Mouse (Mus musculus) CH12.LX (cell line): ENCODE results near the gene Cabs1. TPM values are rescaled to one million over a fixed set of nuclear protein-coding genes. Genes with fewer than 3 reads are reported as not detected.

Experiments used
- DNase-seq: peaks from one replicate; pipeline ENCODE4 v3.0.0-alpha.2; 2013; ENCODE audit errors: extremely low read depth
- H3K27ac ChIP-seq: 2 replicates; pipeline ENCODE4 v1.5.1; 2012; ENCODE audit warnings: low read depth, mild to moderate bottlenecking, control low read depth, moderate library complexity; ENCODE audit not compliant: insufficient read depth
- H3K27me3 ChIP-seq: replicated peaks from 2 replicates; pipeline ENCODE3; 2012; ENCODE audit warnings: inconsistent platforms
- H3K36me3 ChIP-seq, 2 experiments: replicated peaks in 1 of 2; 2 replicates each; pipeline versions ENCODE3 to v1.6.1; 2012; ENCODE audit warnings: inconsistent platforms in 1 of 2, low read length in 1 of 2, mild to moderate bottlenecking in 1 of 2, mixed read lengths in 1 of 2, moderate library complexity in 1 of 2; ENCODE audit not compliant: control insufficient read depth in 1 of 2, insufficient read depth in 1 of 2
- H3K4me1 ChIP-seq, 2 experiments: 2 replicates each; pipeline ENCODE4 v1.6.1; 2012; ENCODE audit warnings: inconsistent platforms in 1 of 2, moderate library complexity in 1 of 2; ENCODE audit not compliant: insufficient read depth in 2 of 2, control insufficient read depth in 1 of 2
- H3K4me2 ChIP-seq: 2 replicates; pipeline ENCODE4 v1.6.1; 2012; ENCODE audit warnings: low read depth, mild to moderate bottlenecking, control low read depth; ENCODE audit not compliant: poor library complexity, insufficient read depth, severe bottlenecking
- H3K4me3 ChIP-seq, 3 experiments: fragments of 150-350 bp in 1 of 3; sonication (generic) in 1 of 3; replicated peaks in 1 of 3; 2 replicates each; pipeline versions ENCODE3 to v1.5.1; 2011 to 2012; ENCODE audit warnings: low read depth in 2 of 3, low read length in 2 of 3, mild to moderate bottlenecking in 2 of 3, moderate library complexity in 2 of 3, control low read depth in 1 of 3, improper control_type of control experiment in 1 of 3, inconsistent platforms in 1 of 3, mixed read lengths in 1 of 3; ENCODE audit not compliant: poor library complexity in 1 of 3
- H3K79me2 ChIP-seq: replicated peaks from 2 replicates; pipeline ENCODE4 v1.6.1; 2012; ENCODE audit warnings: mild to moderate bottlenecking, moderate library complexity; ENCODE audit not compliant: control insufficient read depth, poor library complexity, insufficient read depth, severe bottlenecking; ENCODE audit errors: extremely low read depth
- H3K9ac ChIP-seq: 2 replicates; pipeline ENCODE4 v1.6.1; 2012; ENCODE audit warnings: low read depth, mild to moderate bottlenecking, control low read depth, moderate library complexity; ENCODE audit not compliant: insufficient read depth
- H3K9me3 ChIP-seq: replicated peaks from 2 replicates; pipeline ENCODE3; 2012; ENCODE audit warnings: low read length, inconsistent platforms, mixed read lengths
- CHD1 ChIP-seq: IDR thresholded peaks from 2 replicates; pipeline ENCODE4 v1.6.1; 2012; ENCODE audit warnings: low read depth, low read length, improper control_type of control experiment, inconsistent platforms
- CHD2 ChIP-seq: IDR thresholded peaks from 2 replicates; pipeline ENCODE4 v1.6.1; 2011; ENCODE audit warnings: low read length, improper control_type of control experiment
- CTCF ChIP-seq, 2 experiments: IDR thresholded peaks in 1 of 2; conservative IDR thresholded peaks in 1 of 2; 2 replicates each; pipeline ENCODE4 v1.5.1; 2011 to 2012; ENCODE audit warnings: low read depth in 2 of 2, low read length in 2 of 2, improper control_type of control experiment in 1 of 2, inconsistent platforms in 1 of 2, mild to moderate bottlenecking in 1 of 2, moderate library complexity in 1 of 2
- E2F4 ChIP-seq: IDR thresholded peaks from 2 replicates; pipeline ENCODE4 v1.6.1; 2011; ENCODE audit warnings: low read depth, low read length, improper control_type of control experiment; ENCODE audit not compliant: insufficient replicate concordance
- ETS1 ChIP-seq: conservative IDR thresholded peaks from 2 replicates; pipeline ENCODE4 v1.6.1; 2012; ENCODE audit warnings: low read depth, mild to moderate bottlenecking, inconsistent platforms, low read length, improper control_type of control experiment, moderate library complexity
- MAFK ChIP-seq: IDR thresholded peaks from 2 replicates; pipeline ENCODE4 v1.6.1; 2011; ENCODE audit warnings: low read length, improper control_type of control experiment; ENCODE audit not compliant: insufficient replicate concordance
- MAX ChIP-seq: IDR thresholded peaks from 2 replicates; pipeline ENCODE4 v1.6.1; 2011; ENCODE audit warnings: low read length, improper control_type of control experiment
- MAZ ChIP-seq: IDR thresholded peaks from 2 replicates; pipeline ENCODE4 v1.6.1; 2012; ENCODE audit warnings: low read depth, mild to moderate bottlenecking, inconsistent platforms, low read length, improper control_type of control experiment, moderate library complexity
- MEF2A ChIP-seq: IDR thresholded peaks from 2 replicates; pipeline ENCODE4 v1.6.1; 2014; ENCODE audit warnings: low read depth, mild to moderate bottlenecking, inconsistent platforms, low read length, improper control_type of control experiment, borderline replicate concordance
- POLR2AphosphoS2 ChIP-seq: IDR thresholded peaks from 2 replicates; pipeline ENCODE4 v1.6.1; 2011; ENCODE audit warnings: low read depth, low read length, improper control_type of control experiment
- RAD21 ChIP-seq: IDR thresholded peaks from 2 replicates; pipeline ENCODE4 v1.6.1; 2011; ENCODE audit warnings: low read depth, mild to moderate bottlenecking, low read length, improper control_type of control experiment, moderate library complexity
- SMC3 ChIP-seq: IDR thresholded peaks from 2 replicates; pipeline ENCODE4 v1.6.1; 2011; ENCODE audit warnings: low read depth, low read length, improper control_type of control experiment
- TBP ChIP-seq: conservative IDR thresholded peaks from 2 replicates; pipeline ENCODE4 v1.6.1; 2011; ENCODE audit warnings: low read depth, low read length, improper control_type of control experiment
- USF1 ChIP-seq: IDR thresholded peaks from 2 replicates; pipeline ENCODE4 v1.6.1; 2014; ENCODE audit warnings: low read depth, mild to moderate bottlenecking, inconsistent platforms, low read length, improper control_type of control experiment
- ZC3H11A ChIP-seq: IDR thresholded peaks from 2 replicates; pipeline ENCODE4 v1.6.1; 2012; ENCODE audit warnings: low read depth, mild to moderate bottlenecking, inconsistent platforms, low read length, improper control_type of control experiment
- ZKSCAN1 ChIP-seq: IDR thresholded peaks from 2 replicates; pipeline ENCODE4 v1.6.1; 2012; ENCODE audit warnings: low read depth, inconsistent platforms, low read length, improper control_type of control experiment, borderline replicate concordance
- dilution Hi-C: fragments of 300-500 bp; cut with MboI; formaldehyde crosslinking; loops from 2 replicates; pipeline ENCODE4 v1.14.3; 2020; ENCODE audit warnings: low sequenced_read_pairs; ENCODE audit not compliant: extremely low pct_unique_long_range_greater_than_20kb, extremely low pct_ligation_motif_present
- in situ Hi-C: fragments of 300-500 bp; cut with MboI; formaldehyde crosslinking; loops from 3 replicates; pipeline ENCODE4 v1.14.3; 2019; ENCODE audit warnings: low sequenced_read_pairs, low pct_ligation_motif_present, low pct_unique_long_range_greater_than_20kb, mixed read lengths
- polyA plus RNA-seq: library from polyadenylated mRNA; unstranded; fragments of >175 nt; gene quantifications from 2 replicates; pipeline ENCODE4 v1.2.1, GENCODE M21; 2012; ENCODE audit warnings: low read depth; ENCODE audit not compliant: insufficient read length
- total RNA-seq, 2 experiments: library from RNA; depleted of rRNA; stranded (reverse); fragments of 300-350 nt in 1 of 2; fragments of >200 nt in 1 of 2; gene quantifications; 2 replicates each; pipeline ENCODE4 v1.2.3; 2012 to 2014

The Cabs1 gene
- total and polyA plus RNA-seq, 3 experiments, result not detected

DNA sequence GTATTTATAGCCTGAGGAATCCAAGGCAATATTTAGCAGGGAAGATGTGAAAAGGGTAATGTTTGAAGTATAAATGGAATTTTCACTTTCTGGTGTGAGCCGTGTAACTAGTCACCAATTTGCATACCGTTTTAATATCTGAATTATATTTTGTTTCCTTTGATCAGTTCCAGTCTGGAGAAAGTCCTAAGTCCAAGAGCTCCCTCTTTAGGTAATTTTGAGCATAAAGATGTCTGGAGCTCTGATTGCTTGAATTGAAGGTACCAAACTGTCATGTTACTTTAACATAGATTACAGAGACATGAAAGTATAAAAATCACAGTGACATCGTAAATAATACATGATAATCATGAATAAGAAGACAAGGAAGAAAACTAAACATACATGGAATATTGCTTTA lies 38.5 kb upstream of the Cabs1 start:
- dilution Hi-C loops, result no loop called here
- no peak overlapping the region for H3K27ac ChIP-seq

GRCm38 (mm10) chr5:87942515-87942914 lies 36.7 kb upstream of the Cabs1 start:
- dilution Hi-C loops, result no loop called here
- H3K36me3 ChIP-seq, result no peaks in the 10 kb centered on the region
- H3K27ac ChIP-seq, result no peak overlapping the region
- no peaks in the 10 kb centered on the region for H3K27me3 ChIP-seq
- in situ Hi-C loops, result no loop called here
- H3K9ac ChIP-seq, result no peak overlapping the region
- H3K4me3 ChIP-seq, result no peak overlapping the region
- H3K4me2 ChIP-seq, result no peak overlapping the region
- no peaks in the 10 kb centered on the region for H3K9me3 ChIP-seq
- H3K4me1 ChIP-seq, result no peaks in the 10 kb centered on the region
- DNase-seq, result no peak
- TF ChIP-seq RAD21 (no peak), CHD2 (no peak), USF1 (no peak), TBP (no peak), ETS1 (no peak), E2F4 (no peak), MAZ (no peak), MEF2A (no peak), ZKSCAN1 (no peak), CTCF (conservative IDR thresholded peaks at IDR 0.05 in 1 of 2, IDR thresholded peaks at IDR 0.05 in 1 of 2; ENCODE audit: low read depth in 2 of 2, low read length in 2 of 2) (no peak), MAFK (no peak), POLR2AphosphoS2 (no peak), ZC3H11A (no peak), SMC3 (no peak)
- no peaks in the 10 kb centered on the region for H3K79me2 ChIP-seq

More for the DNA sequence above, 38.5 kb upstream of the Cabs1 start:
- no peaks in the 10 kb centered on the region for H3K4me1 ChIP-seq
- no peaks in the 10 kb centered on the region for H3K79me2 ChIP-seq
- H3K27me3 ChIP-seq, result no peaks in the 10 kb centered on the region
- peak; percentile 27 for DNase-seq
- TF ChIP-seq RAD21, result peak; percentile 72
- no peak for TF ChIP-seq CHD1
- TF ChIP-seq MAX, result no peak
- peak; percentile 51 for TF ChIP-seq SMC3
- peak in 1 of 2 experiments; percentile 67; a peak in 2 of 4 replicates for TF ChIP-seq CTCF (conservative IDR thresholded peaks at IDR 0.05 in 1 of 2, IDR thresholded peaks at IDR 0.05 in 1 of 2; ENCODE audit: low read depth in 2 of 2, low read length in 2 of 2)
- H3K4me3 ChIP-seq, result no peak overlapping the region
- in situ Hi-C loops, result no loop called here
- H3K36me3 ChIP-seq, result no peaks in the 10 kb centered on the region
- H3K9ac ChIP-seq, result no peak overlapping the region
- H3K9me3 ChIP-seq, result no peaks in the 10 kb centered on the region
- H3K4me2 ChIP-seq, result no peak overlapping the region
